Mouse (Mus musculus): Measurements from ENCODE around the gene Galt.

Galt gene

DNA sequence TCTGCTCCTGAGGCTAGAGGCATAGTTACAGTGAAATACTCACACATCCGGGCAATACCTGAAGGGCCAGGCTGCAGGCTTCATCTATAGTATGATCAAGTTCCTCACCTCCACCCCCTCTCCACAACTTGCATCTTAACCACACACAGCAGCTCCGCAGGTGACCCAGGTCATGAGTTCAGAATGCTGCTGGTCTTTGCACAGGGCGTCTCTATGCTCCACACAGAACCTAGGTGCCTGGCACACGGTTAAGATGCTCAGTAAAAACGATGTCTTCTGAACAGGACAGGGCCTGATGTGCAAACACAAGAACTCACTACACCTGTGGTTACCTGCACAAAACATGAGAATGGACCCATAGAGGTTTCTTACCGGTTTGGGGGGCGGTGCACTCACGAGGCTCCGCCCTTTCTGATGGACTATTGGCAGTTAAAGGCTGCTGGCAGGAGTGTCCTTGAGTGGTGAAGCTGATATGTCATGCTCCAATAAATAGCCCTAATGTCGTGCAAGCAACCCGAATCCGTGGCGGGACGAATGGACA lies at the start of gene Galt:
Gene Galt, plus strand, starts transcription at position 432 of the 541 bp plus-strand sequence.
- DNase-seq (ENCODE audit: low read depth), result no peak

DNA sequence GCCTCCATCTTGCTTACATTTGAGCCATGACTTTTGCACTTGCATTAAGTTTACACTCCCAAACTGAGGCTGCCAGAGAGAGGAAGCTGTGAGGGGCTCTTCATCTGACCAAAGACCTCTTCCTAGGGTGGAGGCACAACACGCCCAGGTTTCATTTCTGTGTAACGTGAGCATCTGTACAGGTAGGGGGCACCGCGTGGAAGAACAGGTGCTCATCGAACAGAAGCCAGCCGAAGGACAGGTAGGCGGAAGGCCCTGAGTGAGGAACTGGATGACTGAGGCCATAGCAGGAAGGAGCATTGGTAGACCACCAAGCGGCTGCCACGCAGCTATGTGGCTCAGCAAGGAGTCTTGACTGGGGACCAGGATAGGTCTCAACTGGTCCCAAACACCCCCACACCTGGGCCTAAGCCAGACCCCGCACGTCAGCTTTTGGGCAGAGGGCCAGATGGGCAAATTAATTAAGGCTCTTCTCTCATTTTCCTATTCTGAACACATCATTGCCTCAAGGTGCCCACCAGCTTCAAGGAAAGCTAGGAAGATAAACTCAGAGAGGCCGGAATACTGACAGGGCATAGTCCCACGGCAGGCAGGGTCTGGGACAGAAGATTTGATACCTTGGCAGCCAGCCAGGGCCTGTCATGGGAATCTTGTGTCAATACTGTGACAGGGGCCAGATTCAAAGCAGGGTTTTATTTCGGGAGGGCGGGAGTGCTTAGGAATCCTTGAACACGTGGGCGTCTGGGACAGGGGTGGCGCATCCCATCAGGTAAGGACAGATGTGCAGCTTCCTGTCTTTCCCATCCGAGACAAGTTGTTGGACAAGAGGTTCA lies 48.9 kb upstream of the Galt start:
- no peak for DNase-seq (ENCODE audit: low read depth)

DNA sequence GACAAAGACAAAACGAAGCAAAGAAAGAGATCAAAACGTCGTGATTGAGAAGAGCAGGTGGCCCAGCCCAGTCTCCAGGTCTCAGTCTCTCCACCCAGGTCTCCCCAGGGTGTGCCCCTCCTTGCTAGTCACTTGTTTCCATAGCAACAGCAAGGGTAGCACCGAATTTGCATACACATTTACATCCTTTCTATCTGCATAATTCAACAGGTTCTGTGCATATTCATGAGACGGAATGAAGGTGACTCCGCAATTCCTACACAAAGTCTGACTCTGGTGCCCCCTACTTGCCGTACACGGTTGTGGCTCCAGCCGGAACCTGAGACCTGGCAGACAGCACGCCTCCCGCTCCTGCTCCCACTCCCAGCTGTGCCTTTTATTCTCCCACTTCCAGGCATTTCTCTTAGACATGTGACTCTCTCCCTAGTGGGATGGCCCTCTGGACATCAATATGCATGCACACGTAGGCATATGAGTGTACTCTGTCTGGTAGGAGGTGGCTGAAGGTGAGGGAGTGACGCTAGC lies 48.0 kb upstream of the Galt start:
- DNase-seq (ENCODE audit: low read depth), result peak; percentile 61

DNA sequence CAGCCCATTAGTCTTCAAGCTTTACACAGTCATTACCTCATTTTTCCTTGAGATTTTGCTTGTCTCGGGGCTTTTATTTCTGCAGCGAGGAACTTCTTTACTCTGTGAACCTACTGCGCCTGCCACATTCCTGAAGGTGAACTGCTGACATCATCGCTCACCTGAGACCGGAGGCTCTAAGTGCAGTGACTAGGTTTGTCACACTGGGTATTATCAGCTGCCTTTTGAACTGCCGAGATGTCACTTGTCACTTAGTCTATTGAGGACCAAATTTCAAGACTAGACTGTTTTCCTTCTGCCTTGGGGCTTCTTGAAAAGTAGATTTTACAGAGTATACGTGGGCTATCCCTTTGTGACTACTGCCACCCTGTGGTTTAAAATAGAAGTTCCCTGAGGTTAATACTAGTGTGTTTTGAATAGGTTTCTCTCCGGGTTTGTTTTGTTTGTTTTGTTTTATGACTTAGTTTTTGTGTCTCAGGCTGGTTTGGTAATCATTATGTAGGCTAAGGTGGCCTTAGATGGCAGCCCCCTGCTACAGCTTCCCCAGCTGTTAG lies 46.8 kb upstream of the Galt start:
- DNase-seq (ENCODE audit: low read depth), result peak; percentile 53

DNA sequence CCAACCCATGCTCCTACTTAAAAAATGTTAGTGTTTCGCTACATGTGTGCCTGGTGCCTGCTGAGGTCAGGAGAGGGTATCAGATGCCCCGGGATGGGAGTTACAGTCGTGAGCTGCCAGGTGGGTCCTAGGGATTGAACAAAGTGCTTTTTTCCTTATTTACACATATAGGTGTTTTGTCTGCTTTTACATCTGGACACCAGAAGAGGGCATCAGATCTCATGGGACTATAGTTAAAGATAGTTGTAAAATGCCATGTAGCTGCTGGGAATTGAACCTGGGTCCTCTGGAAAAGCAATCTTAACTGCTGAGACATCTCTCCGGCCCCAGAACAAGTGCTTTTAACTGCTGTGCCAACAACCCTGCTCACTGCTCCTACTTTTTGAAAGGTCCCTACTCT lies 44.8 kb upstream of the Galt start:
- DNase-seq (ENCODE audit: low read depth), result no peak

- DNase-seq (ENCODE audit: low read depth), result no peak
These were observed 43.2 kb upstream of the Galt start for GRCm38 (mm10) chr4:41711705-41712375.

DNA sequence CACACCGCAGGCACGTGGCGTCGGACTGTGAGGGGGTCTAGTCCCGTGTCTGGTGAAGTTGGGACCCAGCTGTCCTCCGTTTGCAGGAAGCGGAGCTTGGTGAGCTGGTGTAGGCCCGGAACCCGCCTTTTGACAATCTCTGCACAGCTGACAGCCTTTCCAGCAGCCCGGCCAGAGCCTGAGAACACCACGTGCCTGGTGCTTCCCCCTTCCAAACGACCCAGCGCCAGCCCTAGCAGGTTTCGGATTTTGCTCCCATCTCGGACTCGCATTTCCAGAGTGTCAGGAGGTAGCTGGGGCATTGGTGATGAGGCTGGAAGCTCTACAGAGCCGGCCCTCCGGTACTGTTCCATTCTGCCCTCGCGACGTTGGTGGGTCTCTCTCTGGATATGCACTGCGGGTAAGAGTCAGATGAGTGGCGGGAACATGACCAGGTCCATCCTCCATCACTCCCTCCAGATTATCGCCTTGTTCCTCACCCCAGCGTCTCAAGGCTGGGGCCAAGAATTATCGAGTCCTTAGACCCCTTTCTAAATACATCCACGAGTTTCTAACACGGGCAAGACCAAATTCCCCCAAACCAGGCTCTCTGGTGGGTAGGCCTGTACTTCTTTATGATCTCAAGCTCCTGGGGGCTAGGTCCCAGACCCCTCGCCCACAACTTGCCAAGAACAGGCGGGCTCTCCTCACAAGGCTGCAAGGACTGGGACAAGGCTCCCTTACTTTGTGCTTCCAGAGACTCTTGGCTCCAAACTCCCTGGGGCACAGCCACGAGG lies 42.4 kb upstream of the Galt start:
- no peak for DNase-seq (ENCODE audit: low read depth)

DNA sequence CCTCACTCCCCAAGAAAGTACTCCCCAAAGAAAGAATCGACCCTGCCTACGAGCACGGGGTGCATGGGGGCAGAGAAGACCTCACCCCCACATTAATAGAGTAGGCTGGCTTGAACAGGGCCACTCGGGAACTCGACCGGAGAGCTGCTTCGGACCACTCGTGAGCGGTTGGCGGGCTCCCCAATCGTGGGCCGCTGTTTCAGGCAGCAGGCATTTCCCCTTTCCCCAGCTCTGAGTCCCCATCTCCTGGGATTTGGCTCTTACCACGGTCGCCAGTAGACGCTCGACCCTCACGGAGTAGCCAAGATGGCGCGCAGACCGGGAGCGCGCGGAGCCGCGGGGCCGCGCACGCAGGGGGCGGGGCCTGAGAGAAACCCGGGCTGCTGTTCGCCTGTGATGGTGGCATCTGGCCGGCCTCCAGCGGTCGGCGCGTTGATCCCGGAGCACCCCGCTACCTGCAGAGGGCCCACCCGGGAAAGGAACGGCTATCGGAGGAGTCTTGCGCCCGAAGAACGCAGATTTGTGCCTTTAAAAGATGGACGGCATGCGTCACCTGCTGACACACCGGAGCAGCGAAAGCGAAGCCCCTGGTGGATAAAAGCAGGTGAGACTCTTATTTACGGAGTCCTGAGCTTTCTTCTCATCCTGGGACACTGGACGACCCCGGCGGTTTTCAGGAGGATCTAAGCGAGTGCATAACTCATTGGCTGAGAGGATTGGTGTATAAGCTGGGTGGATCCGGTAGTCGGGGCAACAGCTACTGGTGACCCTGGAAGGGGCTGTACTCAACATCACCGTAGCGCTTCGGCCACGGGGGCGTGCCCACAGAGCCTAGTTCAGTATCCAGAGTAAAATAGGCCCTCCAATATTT lies 41.6 kb upstream of the Galt start, which contains the start of gene Rpp25l:
Gene Rpp25l, minus strand, starts transcription at position 338 of the 871 bp plus-strand sequence.
- peak; percentile 81 for DNase-seq (ENCODE audit: low read depth)

GRCm38 (mm10) chr4:41714276-41714675 lies 40.8 kb upstream of the Galt start:
- peak; percentile 71 for DNase-seq (ENCODE audit: low read depth)

- DNase-seq (ENCODE audit: low read depth), result no peak
These were observed 39.9 kb upstream of the Galt start for GRCm38 (mm10) chr4:41715082-41715481.

GRCm38 (mm10) chr4:41715596-41715995 lies 39.4 kb upstream of the Galt start:
- DNase-seq (ENCODE audit: low read depth), result no peak

DNA sequence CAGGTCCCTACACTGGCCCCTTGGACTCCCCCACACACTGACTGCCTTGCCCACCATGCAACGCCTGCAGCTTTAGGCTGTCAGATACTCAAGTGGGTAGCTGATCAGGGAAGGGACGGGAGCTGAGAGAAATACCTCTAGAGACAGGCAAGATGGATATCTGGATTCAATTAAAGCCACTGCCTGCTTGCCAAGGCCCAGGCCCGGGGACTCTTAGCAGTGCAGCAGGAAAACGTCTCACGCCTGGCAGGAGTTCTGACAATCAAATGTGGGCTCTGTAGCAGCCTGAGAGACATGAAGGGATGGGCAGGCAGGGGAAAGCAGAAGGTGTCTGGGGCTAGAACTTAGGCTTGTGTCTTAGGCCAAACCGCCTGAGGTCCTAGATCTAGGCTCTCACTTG lies 38.2 kb upstream of the Galt start:
- DNase-seq (ENCODE audit: low read depth), result no peak

DNA sequence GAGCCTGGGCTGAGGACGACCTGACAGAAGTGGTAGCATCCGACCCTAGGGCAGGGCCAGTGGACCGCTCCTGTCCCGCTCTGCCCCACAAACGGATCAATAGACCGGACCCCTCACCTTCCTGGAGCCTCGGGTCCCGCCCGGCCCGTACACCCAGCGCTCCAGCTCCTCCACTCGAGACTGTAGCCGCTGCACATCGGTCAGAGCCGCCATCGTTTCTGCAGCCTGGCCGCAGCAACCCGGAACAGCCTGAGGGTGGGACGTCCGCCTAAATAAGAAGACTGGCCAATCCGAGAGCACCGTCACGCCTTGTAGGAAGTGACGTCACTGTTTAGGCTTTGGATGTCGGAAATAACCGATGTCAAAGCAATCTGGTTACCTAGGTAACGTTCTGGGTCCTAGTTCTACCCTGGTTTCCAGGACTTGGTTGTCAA lies 32.1 kb upstream of the Galt start, which contains the start of gene Dctn3:
Gene Dctn3, minus strand, starts transcription at position 253 of the 434 bp plus-strand sequence.
- DNase-seq (ENCODE audit: low read depth), result peak; percentile 89

- no peak for DNase-seq (ENCODE audit: low read depth)
These were observed 28.0 kb upstream of the Galt start for GRCm38 (mm10) chr4:41726826-41727621.

DNA sequence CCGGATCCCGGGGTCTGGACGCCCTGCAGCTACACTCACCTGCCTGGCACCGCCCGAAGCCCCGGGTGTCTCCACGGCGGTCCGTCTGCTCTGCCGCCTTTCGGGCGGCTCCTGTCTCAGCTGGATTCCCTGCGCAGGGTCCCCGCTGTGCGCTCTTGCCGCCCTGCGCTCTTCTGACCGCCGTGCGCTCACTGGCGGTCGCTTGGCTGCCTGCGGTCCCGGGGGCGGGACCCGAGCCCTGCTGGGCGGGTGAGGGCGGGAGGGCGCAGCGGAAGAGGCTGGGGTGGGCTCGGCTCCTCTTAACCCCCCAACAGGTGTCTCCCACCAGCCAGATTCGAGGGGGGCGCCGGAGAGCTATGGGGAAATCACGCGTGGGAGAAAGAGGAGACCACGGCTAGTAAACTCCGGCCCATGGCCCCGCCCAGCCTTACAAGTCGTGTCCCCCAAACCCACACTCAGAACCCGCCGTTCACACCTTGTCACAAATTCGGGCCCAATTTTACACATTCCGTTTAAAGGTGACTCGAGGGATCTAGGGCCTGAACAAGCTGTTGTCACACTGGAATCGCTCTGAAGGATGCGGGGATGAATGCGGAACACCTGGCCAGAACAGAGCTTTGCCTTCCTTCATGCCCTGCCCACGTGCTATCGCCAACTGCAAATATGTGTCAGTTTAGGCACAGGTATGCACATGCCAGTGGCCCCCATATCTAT lies 23.8 kb upstream of the Galt start, which contains the start of gene Arid3c:
Gene Arid3c, minus strand, starts transcription at position 91 of the 714 bp plus-strand sequence.
- no peak for DNase-seq (ENCODE audit: low read depth)

GRCm38 (mm10) chr4:41737602-41738255 lies 17.3 kb upstream of the Galt start:
- no peak for DNase-seq (ENCODE audit: low read depth)

- no peak for DNase-seq (ENCODE audit: low read depth)
These were observed 16.8 kb upstream of the Galt start for GRCm38 (mm10) chr4:41738256-41738603.

DNA sequence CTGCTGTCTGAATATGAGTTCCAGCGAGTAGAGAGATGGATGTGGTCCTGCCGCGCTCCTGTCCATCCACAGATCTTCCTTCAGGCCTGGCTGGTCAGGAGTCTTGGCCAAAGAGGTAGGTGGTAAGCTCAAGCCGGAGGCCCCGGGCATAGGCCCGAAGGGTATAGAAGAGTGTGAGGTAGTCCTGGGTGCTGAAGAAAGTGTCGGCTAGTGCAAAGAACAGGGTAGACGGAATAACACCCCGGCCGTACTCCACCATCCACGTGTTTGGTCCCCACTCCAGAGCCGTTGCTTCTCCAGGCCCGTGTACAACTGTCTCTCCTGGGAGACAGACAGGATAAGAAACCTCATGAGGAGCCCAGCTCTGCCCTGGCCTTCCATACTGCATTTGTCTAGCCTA lies 15.8 kb upstream of the Galt start:
- no peak for DNase-seq (ENCODE audit: low read depth)

All from c-Kit-positive CD71-positive TER-119-negative erythroid progenitor cells, embryonic 14.5 days (primary cell).